Mouse (Mus musculus): ENCODE measurements around the gene Kank2.

Kank2 gene

DNA sequence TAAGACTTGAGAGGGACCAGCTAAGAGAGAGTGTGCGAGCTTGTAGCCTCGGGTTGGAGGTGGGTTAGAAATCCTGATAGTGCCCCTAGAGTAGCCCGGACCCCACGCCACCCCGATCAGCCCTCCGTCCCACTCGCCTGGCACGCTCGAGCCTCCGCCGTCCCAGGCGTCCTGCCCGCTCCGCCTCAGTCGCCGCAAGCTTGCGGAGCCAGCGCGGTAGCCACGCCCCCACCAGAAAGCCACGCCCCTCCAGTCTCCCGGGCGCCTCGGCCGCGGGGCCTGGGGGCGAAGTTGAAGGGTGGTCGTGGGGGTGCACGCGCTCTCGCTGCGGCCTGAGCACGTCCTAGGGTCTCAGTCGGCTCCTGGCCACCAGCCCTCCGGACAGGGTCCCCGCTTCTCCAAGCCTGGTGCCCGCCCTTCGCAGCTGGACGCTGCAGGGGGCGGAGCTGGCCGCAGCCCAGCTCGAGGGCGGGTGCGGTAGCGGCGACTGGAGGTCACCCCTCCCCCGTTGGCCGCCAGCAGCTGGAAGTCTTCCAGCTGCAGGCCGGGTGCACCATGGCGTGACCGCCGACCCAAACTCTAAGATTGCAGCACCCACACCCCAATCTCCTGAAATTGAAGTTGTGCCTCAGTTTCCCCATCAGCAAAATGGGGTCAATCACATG, at the start of gene Kank2:
Gene Kank2, minus strand, starts transcription at position 400 of the 665 bp plus-strand sequence.
- peak; percentile 92 for DNase-seq (ENCODE audit: low spot score)

GRCm38 (mm10) chr9:21847926-21848325, 49.4 kb upstream of the Kank2 start:
- no peak for DNase-seq (ENCODE audit: low spot score)

GRCm38 (mm10) chr9:21847425-21847824, 48.9 kb upstream of the Kank2 start:
- DNase-seq (ENCODE audit: low spot score) = no peak

DNA sequence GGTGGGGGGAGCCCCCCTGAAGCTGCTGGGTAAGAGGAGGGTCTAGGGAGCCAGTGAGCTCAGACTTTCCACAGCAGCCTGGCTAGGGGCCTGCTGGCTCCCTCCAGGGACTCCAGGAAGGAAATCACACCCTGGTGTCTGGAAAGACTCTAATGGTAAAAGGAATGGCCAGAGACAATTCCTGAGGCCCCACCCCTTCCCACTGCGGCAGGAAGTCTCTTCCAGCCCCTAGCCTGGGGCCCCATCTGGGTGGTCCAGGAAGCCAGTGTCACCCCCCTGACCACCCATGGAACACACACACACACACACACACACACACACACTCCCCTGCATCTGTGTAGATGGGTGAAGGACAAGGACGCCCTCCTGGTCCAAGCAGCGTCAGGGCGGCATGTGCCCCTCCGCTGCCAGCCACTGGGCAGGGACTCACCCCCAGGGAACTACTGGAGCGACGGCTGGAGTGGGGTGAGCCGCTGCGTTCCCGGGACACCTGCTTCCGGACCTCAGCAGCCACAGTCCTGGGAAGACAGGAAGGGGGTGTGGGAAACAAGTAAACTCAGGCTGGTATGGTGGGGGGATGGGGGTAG, 48.3 kb upstream of the Kank2 start:
- DNase-seq (ENCODE audit: low spot score) = peak; percentile 46

DNA sequence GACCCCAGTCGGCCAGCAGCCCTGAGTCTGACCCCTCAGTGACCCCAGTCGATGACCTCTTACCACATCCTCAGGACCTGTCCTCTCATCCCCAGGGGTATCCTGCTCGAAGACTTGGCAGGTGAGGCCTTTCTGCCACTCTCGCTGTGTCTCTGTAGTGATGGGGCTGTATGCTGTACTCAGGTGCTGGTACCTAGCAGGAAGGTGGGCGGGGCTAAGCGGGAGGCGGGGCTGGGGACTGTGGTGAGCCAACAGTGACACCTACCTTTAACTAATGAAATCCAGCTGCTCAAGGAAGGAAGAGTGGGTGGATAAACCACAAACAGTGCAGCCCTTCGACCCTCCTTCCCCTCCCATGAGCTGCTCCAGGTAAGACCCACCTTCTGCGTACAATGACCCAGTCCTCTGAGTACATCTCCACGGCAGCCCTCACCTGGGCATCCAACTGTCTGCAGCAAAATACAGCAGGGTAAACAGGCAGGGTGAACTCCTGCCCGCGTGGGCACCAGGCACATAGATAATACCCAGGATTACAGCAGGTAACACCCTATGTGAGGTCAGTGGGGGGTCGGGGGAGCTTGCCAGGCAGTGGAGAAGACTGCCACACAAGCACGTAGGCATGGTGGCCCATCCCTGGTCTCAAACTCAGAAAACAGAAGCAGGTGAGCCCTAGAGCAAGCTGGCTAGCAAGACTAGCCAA, 47.0 kb upstream of the Kank2 start:
- DNase-seq (ENCODE audit: low spot score) = peak; percentile 54

GRCm38 (mm10) chr9:21843086-21843485, 44.5 kb upstream of the Kank2 start:
- no peak for DNase-seq (ENCODE audit: low spot score)

- peak; percentile 41 for DNase-seq (ENCODE audit: low spot score)
Observed at GRCm38 (mm10) chr9:21842391-21842790, 43.8 kb upstream of the Kank2 start.

GRCm38 (mm10) chr9:21841340-21841739, 42.8 kb upstream of the Kank2 start:
- DNase-seq (ENCODE audit: low spot score) = no peak

DNA sequence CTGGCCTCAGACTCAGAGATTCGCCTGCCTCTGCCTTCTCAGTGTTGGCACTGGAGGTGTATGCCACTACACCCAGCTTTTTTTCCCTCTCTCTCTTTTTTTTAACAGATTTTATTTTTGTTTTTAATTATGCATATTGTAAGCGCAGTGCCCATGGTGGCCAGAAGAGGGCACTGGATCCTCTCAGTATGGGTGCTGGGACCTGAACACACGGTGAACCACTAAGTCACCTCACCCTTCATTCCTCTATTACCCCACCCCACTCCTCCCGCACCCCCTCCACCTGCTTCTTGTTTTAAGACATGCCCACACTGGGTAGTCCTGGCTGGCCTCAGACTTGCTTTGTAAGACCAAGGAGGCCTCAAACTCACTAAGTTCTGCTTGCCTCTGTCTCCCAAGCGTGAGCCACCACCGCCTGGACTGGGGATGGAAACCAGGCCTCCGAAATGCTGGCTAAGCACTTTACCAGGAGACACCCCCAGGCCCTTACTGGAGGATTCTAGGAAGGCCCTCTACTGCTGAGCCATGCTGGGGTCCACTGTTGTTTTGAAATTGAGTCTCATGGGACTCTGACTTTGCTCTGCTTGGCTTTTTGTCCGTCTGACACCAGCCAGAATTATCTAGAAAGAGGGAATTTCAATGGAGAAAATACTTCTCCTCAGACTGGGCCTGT, 41.7 kb upstream of the Kank2 start:
- DNase-seq (ENCODE audit: low spot score) = peak; percentile 49

- DNase-seq (ENCODE audit: low spot score) = no peak
Observed at GRCm38 (mm10) chr9:21837690-21838089, 39.1 kb upstream of the Kank2 start.

DNA sequence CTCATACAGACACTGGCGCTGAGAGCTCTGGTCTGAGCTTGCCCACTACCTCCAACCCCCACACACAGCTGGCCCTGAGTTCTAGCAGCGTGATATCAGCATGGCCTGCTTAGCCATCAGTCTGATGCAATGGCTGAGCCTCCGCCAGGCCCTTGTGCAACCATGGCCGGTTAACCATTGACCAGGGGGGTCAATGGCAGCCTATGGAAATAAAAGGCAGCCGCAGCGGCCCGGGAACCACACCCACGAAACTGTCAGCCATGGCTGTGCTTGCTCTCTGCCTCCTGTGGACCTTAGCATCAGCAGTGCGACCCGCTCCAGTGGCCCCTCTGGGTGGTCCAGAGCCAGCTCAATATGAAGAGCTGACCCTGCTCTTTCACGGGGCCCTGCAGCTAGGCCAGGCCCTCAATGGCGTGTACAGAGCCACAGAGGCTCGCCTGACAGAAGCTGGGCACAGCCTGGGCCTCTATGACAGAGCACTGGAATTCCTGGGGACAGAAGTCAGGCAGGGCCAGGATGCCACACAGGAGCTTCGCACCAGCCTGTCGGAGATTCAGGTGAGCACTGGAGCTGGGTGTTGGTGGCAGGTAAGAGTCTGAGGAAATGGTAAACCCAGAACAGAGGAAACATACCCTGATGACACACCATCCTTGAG, 36.8 kb upstream of the Kank2 start, which contains the start of gene Angptl8:
Gene Angptl8, plus strand, starts transcription at position 253 of the 655 bp plus-strand sequence.
- DNase-seq (ENCODE audit: low spot score) = peak; percentile 62

- no peak for DNase-seq (ENCODE audit: low spot score)
Observed at GRCm38 (mm10) chr9:21831558-21832240, 33.2 kb upstream of the Kank2 start.

- no peak for DNase-seq (ENCODE audit: low spot score)
Observed at GRCm38 (mm10) chr9:21830936-21831335, 32.4 kb upstream of the Kank2 start.

GRCm38 (mm10) chr9:21830461-21830850, 31.9 kb upstream of the Kank2 start:
- DNase-seq (ENCODE audit: low spot score) = no peak

DNA sequence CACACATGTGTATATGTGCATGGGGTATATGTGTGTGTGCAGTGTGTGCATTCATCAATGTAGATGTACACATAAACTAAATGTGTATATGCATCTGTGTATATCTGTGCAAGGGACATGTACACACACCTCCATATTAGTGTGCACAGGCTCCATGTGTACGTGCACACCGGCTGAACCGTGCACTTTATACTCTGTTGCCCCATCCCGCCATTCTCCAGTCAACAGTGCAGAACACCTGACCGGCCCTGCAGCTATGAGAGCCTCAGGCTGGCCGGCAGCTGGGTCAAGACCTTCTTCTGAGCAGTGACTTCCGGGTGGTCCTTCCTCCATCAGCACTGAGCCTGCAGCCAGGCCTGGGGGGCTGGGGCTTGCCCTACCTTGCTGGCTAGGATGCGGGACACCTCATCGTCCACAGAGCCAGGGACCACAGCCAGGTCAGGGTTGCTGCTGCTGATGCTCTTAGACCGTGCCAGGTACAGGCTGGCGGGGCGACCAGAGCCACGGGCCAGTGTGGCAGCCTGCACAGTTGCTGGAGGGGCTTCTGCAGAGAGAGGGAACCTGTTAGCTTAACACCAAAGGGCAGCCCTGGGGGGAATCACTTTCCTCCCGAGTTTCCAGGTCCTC, 31.4 kb upstream of the Kank2 start:
- DNase-seq (ENCODE audit: low spot score) = no peak

GRCm38 (mm10) chr9:21824366-21824765, 25.8 kb upstream of the Kank2 start:
- DNase-seq (ENCODE audit: low spot score) = no peak

- no peak for DNase-seq (ENCODE audit: low spot score)
Observed at GRCm38 (mm10) chr9:21823957-21824356, 25.4 kb upstream of the Kank2 start.

DNA sequence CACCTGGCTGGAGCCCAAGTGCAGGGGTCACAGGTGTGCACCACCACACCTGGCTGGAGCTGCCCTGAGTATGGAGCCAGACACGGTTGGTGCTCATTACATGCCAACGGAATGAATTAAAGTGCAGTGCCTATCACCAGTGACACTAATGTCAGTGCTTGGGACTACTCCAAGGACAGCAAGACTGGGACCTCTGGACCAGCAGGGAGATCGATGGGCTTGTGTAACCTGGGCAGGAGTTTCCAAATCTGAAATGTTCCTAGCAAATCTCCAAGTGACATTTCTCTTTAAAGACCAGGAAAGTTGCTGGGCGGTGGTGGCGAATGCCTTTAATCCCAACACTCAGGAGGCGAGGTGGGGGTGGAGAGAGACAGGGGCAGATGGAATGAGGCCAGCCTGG, 24.1 kb upstream of the Kank2 start:
- DNase-seq (ENCODE audit: low spot score) = no peak

DNA sequence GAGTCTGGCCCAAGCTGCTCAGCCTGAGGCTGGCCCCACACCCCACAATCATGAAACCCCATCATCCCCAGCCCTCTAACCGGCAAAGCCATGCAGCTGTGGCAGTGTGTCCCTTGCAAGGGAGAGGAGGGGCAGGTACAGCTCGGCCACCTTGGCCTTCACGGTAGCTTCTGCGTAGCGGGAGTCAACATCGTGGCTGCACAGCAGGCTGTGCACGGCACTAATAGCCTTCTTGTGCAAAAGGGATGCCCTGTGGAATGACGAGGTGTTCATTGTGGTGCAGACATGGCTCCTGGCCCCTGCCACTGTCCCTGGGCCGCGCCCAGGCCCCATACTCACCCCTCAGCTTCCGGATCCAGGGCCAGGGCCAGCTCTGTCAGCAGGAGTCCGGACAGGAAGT, 21.6 kb upstream of the Kank2 start:
- DNase-seq (ENCODE audit: low spot score) = no peak

GRCm38 (mm10) chr9:21819181-21819729, 20.7 kb upstream of the Kank2 start:
- DNase-seq (ENCODE audit: low spot score) = no peak

DNA sequence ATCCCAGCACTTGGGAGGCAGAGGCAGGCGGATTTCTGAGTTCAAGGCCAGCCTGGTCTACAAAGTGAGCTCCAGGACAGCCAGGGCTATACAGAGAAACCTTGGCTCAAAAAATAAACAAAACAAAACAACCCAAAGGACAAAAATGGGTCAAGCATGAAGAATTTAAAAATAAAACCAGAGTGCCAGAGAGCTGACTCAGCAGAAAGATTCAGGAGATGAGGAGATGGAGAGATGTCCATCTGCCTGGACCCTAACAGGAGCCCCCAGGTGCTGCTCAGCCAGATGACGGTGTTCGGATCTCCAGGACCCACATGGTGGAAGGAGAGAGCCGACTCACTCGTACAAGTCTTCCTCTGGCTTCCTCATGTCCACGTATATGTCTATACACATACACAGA, 20.0 kb upstream of the Kank2 start:
- no peak for DNase-seq (ENCODE audit: low spot score)
